Mouse (Mus musculus): ENCODE measurements at regions not wholly inside any gene's neighbourhood (a gene's known extent, or its start where the extent isn't known, plus 50 kb on each side); places are given as distances from the start of the nearest gene placed in this dataset.

DNA sequence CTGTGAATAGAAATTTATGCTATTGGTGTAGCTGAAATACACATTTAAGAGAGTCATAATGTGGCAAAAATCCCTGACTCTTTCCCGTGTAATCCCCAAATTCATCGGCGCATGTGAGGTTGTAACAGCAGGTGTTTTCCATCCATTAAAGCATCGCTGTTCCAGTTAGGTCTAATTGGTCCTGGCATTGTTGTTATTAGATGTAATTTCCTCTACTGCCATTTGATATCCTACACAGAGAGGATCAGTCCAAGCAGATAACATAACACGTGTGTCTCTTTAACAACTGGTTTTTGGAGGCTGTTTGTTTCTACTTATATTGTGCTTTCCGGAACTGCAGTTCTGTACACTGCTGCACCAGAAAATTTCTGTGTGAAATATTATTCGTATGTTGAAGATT is 101.8 kb downstream of the Vgll3 start:
- TF ChIP-seq POLR2A (IDR thresholded peaks at IDR 0.05; ENCODE audit: borderline replicate concordance, extremely low read depth, insufficient read depth, insufficient read length, poor library complexity, severe bottlenecking), result no peak
- no peak for TF ChIP-seq CTCF (IDR thresholded peaks at IDR 0.05; ENCODE audit: borderline replicate concordance, extremely low read depth, insufficient read depth, insufficient read length)
